In genomic region chr19:44247281-44248080, GRCm38 (mm10) we compare ENCODE assay signal across 8 mouse cellular contexts. TPM values are rescaled to one million over a fixed set of nuclear protein-coding genes. Genes with fewer than 3 reads are reported as not detected.
A peak's percentile ranks its signal among the peaks of the same experiment; 100 is the strongest.
DNase-seq lines count a peak whose midpoint lies in the region; ATAC-seq and TF ChIP-seq lines count a peak whose summit lies in the region.

No protein-coding gene starts in this region.

- WGBS in kidney, postnatal 0 days, result 4% methylated on average over 25 of the region's 25 CpGs
- 15% methylated on average over 25 of the region's 25 CpGs for WGBS in bone marrow, adult 2 months
- 2% methylated on average over 25 of the region's 25 CpGs for WGBS in hindbrain, embryonic 13.5 days
- WGBS in lung, postnatal 0 days, result 4% methylated on average over 25 of the region's 25 CpGs
- 3% methylated on average over 25 of the region's 25 CpGs for WGBS in stomach, embryonic 14.5 days

- TF ChIP-seq EP300 in lung, postnatal 0 days (IDR thresholded peaks at IDR 0.05), result no peak; the same call in 1 of the 2 replicates

- ATAC-seq in kidney, postnatal 0 days (replicated peaks; ENCODE audit: low FRiP score, low read depth), result no peak
- peak; percentile 24 for ATAC-seq in hindbrain, embryonic 13.5 days (ENCODE audit: low FRiP score)
- ATAC-seq in lung, postnatal 0 days, result peak; percentile 11
- ATAC-seq in stomach, embryonic 14.5 days (ENCODE audit: insufficient number of reproducible peaks, insufficient read depth, low FRiP score, low read depth), result peak; percentile 43; the same call in 1 of the 2 replicates

- no peaks in the 10 kb centered on the region for H3K27me3 ChIP-seq in kidney, postnatal 0 days (ENCODE audit: insufficient read depth, low read length)
- no peaks in the 10 kb centered on the region for H3K27me3 ChIP-seq in hindbrain, embryonic 13.5 days
- no peaks in the 10 kb centered on the region for H3K27me3 ChIP-seq in lung, postnatal 0 days (replicated peaks; ENCODE audit: insufficient read depth, low read length)
- no peaks in the 10 kb centered on the region for H3K27me3 ChIP-seq in stomach, embryonic 14.5 days (ENCODE audit: control insufficient read depth, insufficient read depth, low read length)

- peaks cover 8% of the 10 kb centered on the region for H3K4me1 ChIP-seq in kidney, postnatal 0 days (replicated peaks; ENCODE audit: insufficient read depth, low read length)
- H3K4me1 ChIP-seq in bone marrow, adult 2 months (ENCODE audit: control insufficient read depth, insufficient read depth, low read length), result peaks cover 5% of the 10 kb centered on the region; the same call in 1 of the 2 replicates
- H3K4me1 ChIP-seq in embryonic fibroblast, embryonic 13.5 days (ENCODE audit: control insufficient read depth, insufficient read depth, low read length), result peaks cover 3% of the 10 kb centered on the region
- peaks cover 28% of the 10 kb centered on the region for H3K4me1 ChIP-seq in hindbrain, embryonic 13.5 days (replicated peaks)
- H3K4me1 ChIP-seq in lung, postnatal 0 days (ENCODE audit: insufficient read depth, low read depth, low read length), result peaks cover 10% of the 10 kb centered on the region; the same call in 1 of the 2 replicates
- peaks cover 30% of the 10 kb centered on the region for H3K4me1 ChIP-seq in stomach, embryonic 14.5 days (ENCODE audit: control insufficient read depth, insufficient read depth, low read length)

- peak overlapping the region; percentile 90 for H3K27ac ChIP-seq in kidney, postnatal 0 days
- H3K27ac ChIP-seq in bone marrow, adult 2 months (ENCODE audit: control insufficient read depth, insufficient read depth, low read depth, low read length, poor library complexity), result peak overlapping the region; percentile 54
- H3K27ac ChIP-seq in embryonic fibroblast, embryonic 13.5 days (ENCODE audit: insufficient read depth, low read length), result peak overlapping the region; percentile 88
- peak overlapping the region; percentile 93 for H3K27ac ChIP-seq in hindbrain, embryonic 13.5 days
- peak overlapping the region; percentile 92 for H3K27ac ChIP-seq in lung, postnatal 0 days (ENCODE audit: low read length)
- H3K27ac ChIP-seq in stomach, embryonic 14.5 days (ENCODE audit: low read length), result peak overlapping the region; percentile 96

- H3K4me3 ChIP-seq in kidney, postnatal 0 days (replicated peaks; ENCODE audit: low read depth, low read length), result peak overlapping the region; percentile 42
- peak overlapping the region; percentile 41 for H3K4me3 ChIP-seq in bone marrow, adult 2 months (replicated peaks; ENCODE audit: control insufficient read depth, low read depth, low read length)
- peak overlapping the region; percentile 46 for H3K4me3 ChIP-seq in embryonic fibroblast, embryonic 13.5 days (ENCODE audit: insufficient read depth, low read length)
- H3K4me3 ChIP-seq in hindbrain, embryonic 13.5 days, result peak overlapping the region; percentile 50
- H3K4me3 ChIP-seq in lung, postnatal 0 days (ENCODE audit: low read depth, low read length), result peak overlapping the region; percentile 30
- peak overlapping the region; percentile 41 for H3K4me3 ChIP-seq in stomach, embryonic 14.5 days (ENCODE audit: low read depth, low read length)

- DNase-seq in kidney, postnatal 0 days (ENCODE audit: low spot score), result peak; percentile 40
- no peak for DNase-seq in kidney, postnatal 14 days
- peak; percentile 12 for DNase-seq in lung, postnatal 0 days (ENCODE audit: low spot score)
- no peak for DNase-seq in urinary bladder, adult 2 months (ENCODE audit: low spot score)

- H3K4me2 ChIP-seq in kidney, postnatal 0 days (ENCODE audit: low read length), result peak overlapping the region; percentile 60
- peak overlapping the region; percentile 77 for H3K4me2 ChIP-seq in hindbrain, embryonic 13.5 days
- peak overlapping the region; percentile 64 for H3K4me2 ChIP-seq in lung, postnatal 0 days (replicated peaks; ENCODE audit: low read depth, low read length)
- peak overlapping the region; percentile 87 for H3K4me2 ChIP-seq in stomach, embryonic 14.5 days (replicated peaks; ENCODE audit: low read depth, low read length)

- H3K36me3 ChIP-seq in kidney, postnatal 0 days (ENCODE audit: insufficient read depth, low read length), result no peaks in the 10 kb centered on the region
- no peaks in the 10 kb centered on the region for H3K36me3 ChIP-seq in hindbrain, embryonic 13.5 days
- no peaks in the 10 kb centered on the region for H3K36me3 ChIP-seq in lung, postnatal 0 days (ENCODE audit: insufficient read depth, low read length)
- no peaks in the 10 kb centered on the region for H3K36me3 ChIP-seq in stomach, embryonic 14.5 days (ENCODE audit: control insufficient read depth, insufficient read depth, low read length)

- peak overlapping the region; percentile 64 for H3K9ac ChIP-seq in kidney, postnatal 0 days (ENCODE audit: low read depth, low read length)
- H3K9ac ChIP-seq in hindbrain, embryonic 13.5 days, result peak overlapping the region; percentile 78
- H3K9ac ChIP-seq in lung, postnatal 0 days (replicated peaks; ENCODE audit: low read depth), result peak overlapping the region; percentile 32; the same call in 1 of the 2 replicates
- H3K9ac ChIP-seq in stomach, embryonic 14.5 days (replicated peaks; ENCODE audit: low read depth, low read length), result peak overlapping the region; percentile 48

- no peak for TF ChIP-seq POLR2A in bone marrow, adult 2 months (IDR thresholded peaks at IDR 0.05; ENCODE audit: borderline replicate concordance, control insufficient read depth, low read depth, low read length)
- no peak for TF ChIP-seq POLR2A in embryonic fibroblast, embryonic 13.5 days (IDR thresholded peaks at IDR 0.05; ENCODE audit: low read depth, low read length)

- TF ChIP-seq CTCF in kidney, postnatal 0 days (IDR thresholded peaks at IDR 0.05; ENCODE audit: low read depth), result no peak
- TF ChIP-seq CTCF in bone marrow, adult 2 months (IDR thresholded peaks at IDR 0.05; ENCODE audit: control insufficient read depth, insufficient read depth, low read length), result no peak
- TF ChIP-seq CTCF in embryonic fibroblast, embryonic 13.5 days (IDR thresholded peaks at IDR 0.05; ENCODE audit: borderline replicate concordance, insufficient read depth, low read length), result 0 out of 2 replicates have a peak, but pooled peaks have one; percentile 10
- no peak for TF ChIP-seq CTCF in lung, postnatal 0 days (IDR thresholded peaks at IDR 0.05)

- no peaks in the 10 kb centered on the region for H3K9me3 ChIP-seq in kidney, postnatal 0 days (replicated peaks; ENCODE audit: low read length)
- no peaks in the 10 kb centered on the region for H3K9me3 ChIP-seq in hindbrain, embryonic 13.5 days
- H3K9me3 ChIP-seq in lung, postnatal 0 days (ENCODE audit: low read length), result no peaks in the 10 kb centered on the region
- no peaks in the 10 kb centered on the region for H3K9me3 ChIP-seq in stomach, embryonic 14.5 days (ENCODE audit: control insufficient read depth, low read depth, low read length)

RNA-seq across cellular contexts. Expression of gene Scd3, which starts 44.4 kb away (rescaled TPM):
- polyA plus RNA-seq in kidney, postnatal 0 days (2015; fragmentation: Nextera tagmentation; extraction: Ambion mirVana), result 0.28 and 0.66 TPM in 2 replicates
- polyA plus RNA-seq in bone marrow, adult 2 months (2011; ENCODE audit: insufficient read depth, insufficient read length, low replicate concordance, missing spikeins), result 0.45 TPM in 1 of 2 replicates, not detected in the other
- 0.17 and 0.23 TPM in 2 replicates for polyA plus RNA-seq in embryonic fibroblast, embryonic 13.5 days (2011; ENCODE audit: insufficient read length, low read depth, missing spikeins)
- polyA plus RNA-seq in hindbrain, embryonic 13.5 days (2015; fragmentation: Nextera tagmentation; extraction: Ambion mirVana), result 3.5 and 4.4 TPM in 2 replicates
- 0.50 and 0.60 TPM in 2 replicates for polyA plus RNA-seq in lung, postnatal 0 days (2015; fragmentation: Nextera tagmentation; extraction: Ambion mirVana)
- 0.56 and 0.97 TPM in 2 replicates for polyA plus RNA-seq in stomach, embryonic 14.5 days (2014; fragmentation: Nextera tagmentation; extraction: Ambion mirVana)
- polyA plus RNA-seq in urinary bladder, adult 2 months (2012; rRNA removed), result 0.01 and 0.28 TPM in 2 replicates

RNA-seq across cellular contexts. Expression of gene Scd2, which starts 46.0 kb away (rescaled TPM):
- 78.4 and 81.1 TPM in 2 replicates for polyA plus RNA-seq in kidney, postnatal 0 days (2015; fragmentation: Nextera tagmentation; extraction: Ambion mirVana)
- 7.2 and 19.7 TPM in 2 replicates for polyA plus RNA-seq in bone marrow, adult 2 months (2011; ENCODE audit: insufficient read depth, insufficient read length, low replicate concordance, missing spikeins)
- polyA plus RNA-seq in embryonic fibroblast, embryonic 13.5 days (2011; ENCODE audit: insufficient read length, low read depth, missing spikeins), result 442 and 478 TPM in 2 replicates
- 246 and 249 TPM in 2 replicates for polyA plus RNA-seq in hindbrain, embryonic 13.5 days (2015; fragmentation: Nextera tagmentation; extraction: Ambion mirVana)
- 99.3 and 118 TPM in 2 replicates for polyA plus RNA-seq in lung, postnatal 0 days (2015; fragmentation: Nextera tagmentation; extraction: Ambion mirVana)
- polyA plus RNA-seq in stomach, embryonic 14.5 days (2014; fragmentation: Nextera tagmentation; extraction: Ambion mirVana), result 237 and 282 TPM in 2 replicates
- 121 and 151 TPM in 2 replicates for polyA plus RNA-seq in urinary bladder, adult 2 months (2012; rRNA removed)

RNA-seq across cellular contexts. Expression of gene Pkd2l1, which starts 55.2 kb away (rescaled TPM):
- 0.08 TPM in 1 of 2 replicates, not detected in the other for polyA plus RNA-seq in kidney, postnatal 0 days (2015; fragmentation: Nextera tagmentation; extraction: Ambion mirVana)
- not detected in 2 replicates for polyA plus RNA-seq in bone marrow, adult 2 months (2011; ENCODE audit: insufficient read depth, insufficient read length, low replicate concordance, missing spikeins)
- not detected in 2 replicates for polyA plus RNA-seq in embryonic fibroblast, embryonic 13.5 days (2011; ENCODE audit: insufficient read length, low read depth, missing spikeins)
- 0.13 and 0.34 TPM in 2 replicates for polyA plus RNA-seq in hindbrain, embryonic 13.5 days (2015; fragmentation: Nextera tagmentation; extraction: Ambion mirVana)
- 0.04 and 0.05 TPM in 2 replicates for polyA plus RNA-seq in lung, postnatal 0 days (2015; fragmentation: Nextera tagmentation; extraction: Ambion mirVana)
- not detected in 2 replicates for polyA plus RNA-seq in stomach, embryonic 14.5 days (2014; fragmentation: Nextera tagmentation; extraction: Ambion mirVana)
- polyA plus RNA-seq in urinary bladder, adult 2 months (2012; rRNA removed), result 0.01 TPM in 1 of 2 replicates, not detected in the other

Comparison
In these comparisons a context has a peak if more than half of its experiments do, and no peak if none do; other contexts are left out.
1. DNase-seq: peak in kidney, postnatal 0 days (single experiment) and lung, postnatal 0 days (single experiment); none in kidney, postnatal 14 days (single experiment) and urinary bladder, adult 2 months (single experiment).
2. Peak in every context shown above with its lines, with median percentiles within 50 percentile points of each other: H3K27ac ChIP-seq, H3K4me2 ChIP-seq, H3K4me3 ChIP-seq and H3K9ac ChIP-seq.